Mouse (Mus musculus) brain, embryonic 14.5 days (tissue): ENCODE results near the gene Col6a5.

Experiments
- CTCF ChIP-seq: fragments of 200-500 bp; IDR thresholded peaks from 2 replicates; pipeline ENCODE4 v1.5.1; 2012; ENCODE audit warnings: inconsistent platforms, mild to moderate bottlenecking, moderate library complexity, borderline replicate concordance; ENCODE audit not compliant: insufficient read depth, insufficient read length; ENCODE audit errors: extremely low read depth
- POLR2A ChIP-seq: fragments of 200-500 bp; IDR thresholded peaks from 2 replicates; pipeline ENCODE4 v1.6.1; 2012; ENCODE audit warnings: mild to moderate bottlenecking, inconsistent platforms, borderline replicate concordance; ENCODE audit not compliant: poor library complexity, insufficient read depth, insufficient read length, severe bottlenecking; ENCODE audit errors: extremely low read depth

GRCm38 (mm10) chr9:105976871-105977270, 16.4 kb upstream of the Col6a5 start:
- TF ChIP-seq CTCF (no peak), POLR2A (no peak)
